Mouse (Mus musculus) heart, postnatal 25 days (tissue): ENCODE measurements around the gene H2-DMb1. TPM values are rescaled to one million over a fixed set of nuclear protein-coding genes. Genes with fewer than 3 reads are reported as not detected.

Experiments used
- DNase-seq: peaks from one replicate; pipeline ENCODE4 v3.0.0; 2022; ENCODE audit warnings: low spot score
- intact Hi-C: fragments of 180-260 bp; cut with DNase I; formaldehyde crosslinking; loops from one replicate; pipeline ENCODE4 v1.15.1; 2025
- total RNA-seq, 2 experiments: library from RNA; stranded (reverse); gene quantifications; 2 replicates each; pipeline ENCODE4 v1.2.3; 2021

H2-DMb1 gene
- total RNA-seq, 2 experiments from 2014 or later: 1.1 to 1.3 TPM

- no peak for DNase-seq
- intact Hi-C loops: loop anchor here (10.0 kb wide), 1 partner anchor 463 kb away; the partner anchor contains the start of gene Gpsm3
Observed at GRCm38 (mm10) chr17:34121879-34122187, 31.0 kb upstream of the H2-DMb1 start.

- intact Hi-C loops: loop anchor here (10.0 kb wide), 1 partner anchor 462 kb away; the partner anchor contains the start of gene Gpsm3
Observed at GRCm38 (mm10) chr17:34122188-34122984, 30.5 kb upstream of the H2-DMb1 start, which contains the start of gene Brd2. Gene Brd2, minus strand, starts transcription at chr17:34122634.

GRCm38 (mm10) chr17:34123111-34123510 lies 29.8 kb upstream of the H2-DMb1 start:
- DNase-seq: no peak
- intact Hi-C loops: loop anchor here (10.0 kb wide), 1 partner anchor 462 kb away; the partner anchor contains the start of gene Gpsm3

More at GRCm38 (mm10) chr17:34122188-34122984, 30.5 kb upstream of the H2-DMb1 start, which contains the start of gene Brd2:
- peak; percentile 96 for DNase-seq

- DNase-seq: no peak
- intact Hi-C loops: loop anchor here (10.0 kb wide), 1 partner anchor 461 kb away; the partner anchor contains the start of gene Gpsm3
Observed at GRCm38 (mm10) chr17:34123518-34123917, 29.4 kb upstream of the H2-DMb1 start.

- intact Hi-C loops: loop anchor here (10.0 kb wide), 1 partner anchor 460 kb away; the partner anchor contains the start of gene Gpsm3
- no peak for DNase-seq
Observed at GRCm38 (mm10) chr17:34124649-34125048, 28.2 kb upstream of the H2-DMb1 start.

- no peak for DNase-seq
- intact Hi-C loops: loop anchor here (10.0 kb wide), 1 partner anchor 458 kb away; the partner anchor contains the start of gene Gpsm3
Observed at GRCm38 (mm10) chr17:34126826-34127420, 25.9 kb upstream of the H2-DMb1 start.

- intact Hi-C loops: loop anchor here (10.0 kb wide), 1 partner anchor 457 kb away; the partner anchor contains the start of gene Gpsm3
- peak; percentile 23 for DNase-seq
Observed at GRCm38 (mm10) chr17:34127475-34127874, 25.4 kb upstream of the H2-DMb1 start.

- intact Hi-C loops: loop anchor here (10.0 kb wide), 1 partner anchor 456 kb away; the partner anchor contains the start of gene Gpsm3
- DNase-seq: no peak
Observed at GRCm38 (mm10) chr17:34128264-34128937, 24.5 kb upstream of the H2-DMb1 start.

GRCm38 (mm10) chr17:34128944-34129791 lies 23.7 kb upstream of the H2-DMb1 start:
- intact Hi-C loops: loop anchor here (10.0 kb wide), 1 partner anchor 456 kb away; the partner anchor contains the start of gene Gpsm3
- no peak for DNase-seq

GRCm38 (mm10) chr17:34130073-34130947 lies 22.6 kb upstream of the H2-DMb1 start:
- intact Hi-C loops: no loop called here
- DNase-seq: no peak

GRCm38 (mm10) chr17:34131911-34132310 lies 21.0 kb upstream of the H2-DMb1 start:
- DNase-seq: no peak
- intact Hi-C loops: no loop called here

- DNase-seq: no peak
- intact Hi-C loops: no loop called here
Observed at GRCm38 (mm10) chr17:34133289-34133688, 19.6 kb upstream of the H2-DMb1 start.

GRCm38 (mm10) chr17:34134451-34134850 lies 18.4 kb upstream of the H2-DMb1 start:
- no peak for DNase-seq
- intact Hi-C loops: no loop called here

GRCm38 (mm10) chr17:34135297-34136224 lies 17.3 kb upstream of the H2-DMb1 start:
- intact Hi-C loops: loop anchor here (1.0 to 5.0 kb wide), 3 partner anchors 30 to 35 kb away; no protein-coding TSS in a partner anchor
- DNase-seq: peak; percentile 94

GRCm38 (mm10) chr17:34137601-34138000 lies 15.3 kb upstream of the H2-DMb1 start:
- no peak for DNase-seq
- intact Hi-C loops: loop anchor here (5.0 kb wide), 1 partner anchor 35 kb away; no protein-coding TSS in a partner anchor

GRCm38 (mm10) chr17:34138655-34139054 lies 14.2 kb upstream of the H2-DMb1 start:
- intact Hi-C loops: loop anchor here (5.0 kb wide), 1 partner anchor 36 kb away; no protein-coding TSS in a partner anchor
- DNase-seq: no peak

- intact Hi-C loops: loop anchor here (5.0 kb wide), 1 partner anchor 37 kb away; no protein-coding TSS in a partner anchor
- DNase-seq: peak; percentile 24
Observed at GRCm38 (mm10) chr17:34139416-34139815, 13.5 kb upstream of the H2-DMb1 start.
